Mouse (Mus musculus) CD4-positive, CD25-positive, alpha-beta regulatory T cell, adult 4 months (primary cell): ENCODE measurements around the gene Rab14. TPM values are rescaled to one million over a fixed set of nuclear protein-coding genes. Genes with fewer than 3 reads are reported as not detected.
A peak's percentile ranks its signal among the peaks of the same experiment; 100 is the strongest.

Source experiments
- ATAC-seq: one replicate; pipeline ENCODE4 v1.8.0; 2017
- polyA plus RNA-seq, 2 experiments: library from polyadenylated mRNA; unstranded; fragments of 100-300 nt; shearing (Covaris generic); gene quantifications; one replicate each; pipeline ENCODE4 v1.2.1; 2017

Rab14 gene
- polyA plus RNA-seq, 2 experiments from 2014 or later: 86.1 to 124 TPM

- ATAC-seq: peak; percentile 57
Observed at GRCm38 (mm10) chr2:35199971-35200897, 686 bp downstream of the Rab14 start.

GRCm38 (mm10) chr2:35199541-35199940 lies 1.4 kb downstream of the Rab14 start:
- ATAC-seq: no peak

- no peak for ATAC-seq
Observed at GRCm38 (mm10) chr2:35195626-35196544, 5.0 kb downstream of the Rab14 start.

DNA sequence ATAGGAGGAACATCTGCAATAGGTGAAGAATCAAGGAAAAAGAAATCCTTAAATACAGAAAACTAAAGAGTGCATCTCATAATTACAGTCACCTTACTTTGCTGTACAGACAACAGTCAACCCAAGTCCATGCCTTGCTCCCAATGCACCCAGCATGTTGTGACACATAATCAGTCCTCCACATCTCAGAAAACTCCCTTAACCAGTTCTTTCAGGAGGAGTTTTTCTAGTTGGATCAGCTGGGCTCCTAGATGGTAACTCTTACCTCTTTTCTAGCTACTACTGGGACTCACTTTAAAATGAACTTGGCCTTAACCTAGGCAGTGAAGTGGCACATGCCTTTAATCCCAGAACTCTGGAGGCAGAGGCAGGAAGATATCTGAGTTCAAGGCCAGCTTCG lies 6.9 kb downstream of the Rab14 start:
- ATAC-seq: no peak

GRCm38 (mm10) chr2:35188929-35189328 lies 12.0 kb downstream of the Rab14 start:
- no peak for ATAC-seq

DNA sequence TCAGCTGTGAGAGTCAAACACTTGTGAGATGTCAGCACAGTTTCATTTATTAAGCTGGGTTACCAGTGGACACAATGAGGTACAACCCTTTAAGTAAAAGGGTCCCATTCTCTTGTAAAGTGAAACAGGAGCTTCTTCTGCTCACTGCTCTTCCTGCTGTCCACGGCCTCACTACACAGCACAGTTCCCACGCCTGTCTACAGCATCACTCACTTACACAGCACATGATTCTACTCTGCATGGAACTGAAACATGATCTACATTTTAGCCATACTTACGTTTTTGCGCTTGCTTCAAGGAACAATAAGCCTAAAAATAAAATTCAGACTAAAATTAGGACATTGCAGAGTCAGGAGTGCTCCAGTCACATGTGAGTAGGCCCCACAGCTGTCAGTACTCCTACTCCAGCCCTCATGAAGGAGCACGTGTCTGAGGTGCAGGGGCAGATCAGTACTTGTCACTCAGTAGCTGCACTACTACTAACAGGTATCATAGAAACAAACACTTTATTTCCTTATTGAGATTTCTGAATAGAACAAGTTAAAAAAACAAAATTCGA lies 17.7 kb downstream of the Rab14 start:
- ATAC-seq: no peak

DNA sequence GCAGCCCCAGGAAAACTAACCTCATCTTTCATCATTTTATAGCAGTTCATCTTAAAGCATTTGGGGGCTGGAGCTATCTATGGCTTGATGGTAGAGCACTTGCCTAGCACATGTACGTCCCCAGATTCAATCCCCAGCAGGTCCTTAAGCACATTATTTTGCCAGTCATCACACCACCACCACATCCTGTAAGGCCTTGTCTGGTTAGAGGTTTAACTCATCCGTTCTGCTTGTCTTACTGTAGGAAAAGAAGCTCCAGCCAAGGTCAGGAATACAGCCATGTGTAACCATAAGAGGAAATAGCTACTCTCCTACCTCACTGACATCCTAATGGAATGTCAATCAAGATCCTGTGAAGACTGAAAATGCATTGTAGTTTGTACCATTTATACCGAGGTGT lies 22.8 kb downstream of the Rab14 start:
- no peak for ATAC-seq

DNA sequence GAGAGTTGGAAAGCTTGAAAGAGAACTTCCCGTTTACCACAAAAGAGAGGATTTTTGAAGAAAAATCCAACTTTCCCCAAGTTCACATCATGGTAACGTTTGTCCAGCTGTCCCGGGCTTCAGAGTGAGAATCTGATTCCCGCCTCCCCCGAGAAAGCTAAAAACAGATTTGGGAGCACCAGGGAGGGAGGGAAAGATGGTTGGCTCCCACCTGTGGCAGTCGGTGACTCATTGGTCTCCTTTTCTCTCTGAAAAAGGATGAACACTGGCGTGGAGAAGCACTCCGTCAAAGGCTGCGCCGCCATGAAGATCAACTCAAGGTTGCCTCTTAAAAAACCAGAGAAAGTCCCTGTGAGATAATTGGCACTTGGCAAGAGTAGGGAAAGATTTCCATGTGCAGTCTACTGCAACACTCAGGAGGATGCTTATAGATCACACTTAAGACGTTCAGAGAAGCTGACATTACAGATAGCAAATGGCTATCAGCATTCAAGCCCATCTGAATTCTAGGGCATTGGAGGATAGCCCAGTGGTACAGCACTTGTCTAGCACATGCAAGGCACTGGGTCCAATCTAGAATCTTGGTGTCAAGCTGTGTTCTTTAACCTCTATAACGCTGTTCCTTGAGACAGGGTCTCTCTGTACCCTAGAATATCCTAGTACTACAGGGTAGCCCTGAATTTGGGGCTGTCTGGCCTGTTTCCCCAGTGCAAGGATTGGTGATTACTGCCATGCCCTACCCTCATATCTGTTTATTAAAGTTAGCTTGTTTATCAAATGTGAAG lies 25.4 kb downstream of the Rab14 start:
- no peak for ATAC-seq

- ATAC-seq: no peak
Observed at GRCm38 (mm10) chr2:35174100-35174499, 26.8 kb downstream of the Rab14 start.

GRCm38 (mm10) chr2:35173666-35174065 lies 27.3 kb downstream of the Rab14 start:
- no peak for ATAC-seq

- ATAC-seq: no peak
Observed at GRCm38 (mm10) chr2:35172246-35172645, 28.7 kb downstream of the Rab14 start.

DNA sequence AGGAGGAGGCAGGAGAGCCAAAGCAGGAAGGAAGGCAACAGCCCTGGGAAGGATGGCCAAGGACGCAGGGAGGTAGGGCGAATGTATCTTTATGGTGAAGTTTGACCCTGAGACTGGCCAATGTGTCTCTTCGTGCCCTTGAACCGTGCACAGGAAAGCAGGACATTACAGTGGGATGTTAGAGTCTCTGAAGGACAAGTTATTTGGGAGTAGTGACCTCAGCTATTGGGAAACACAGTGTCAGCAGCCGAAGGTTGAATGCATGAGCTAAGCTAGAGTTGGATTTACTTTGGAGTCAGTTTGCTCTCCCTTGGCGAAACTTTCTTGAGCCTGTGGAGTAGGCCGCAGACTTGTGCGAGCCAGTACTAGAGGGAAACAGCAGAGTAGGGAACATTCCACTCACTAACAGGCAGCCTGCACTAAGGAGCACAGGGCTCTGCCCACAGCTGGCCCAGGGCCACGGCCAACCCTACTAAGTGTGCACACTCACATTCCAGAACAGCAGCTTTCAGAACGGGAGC lies 29.5 kb downstream of the Rab14 start:
- ATAC-seq: no peak

DNA sequence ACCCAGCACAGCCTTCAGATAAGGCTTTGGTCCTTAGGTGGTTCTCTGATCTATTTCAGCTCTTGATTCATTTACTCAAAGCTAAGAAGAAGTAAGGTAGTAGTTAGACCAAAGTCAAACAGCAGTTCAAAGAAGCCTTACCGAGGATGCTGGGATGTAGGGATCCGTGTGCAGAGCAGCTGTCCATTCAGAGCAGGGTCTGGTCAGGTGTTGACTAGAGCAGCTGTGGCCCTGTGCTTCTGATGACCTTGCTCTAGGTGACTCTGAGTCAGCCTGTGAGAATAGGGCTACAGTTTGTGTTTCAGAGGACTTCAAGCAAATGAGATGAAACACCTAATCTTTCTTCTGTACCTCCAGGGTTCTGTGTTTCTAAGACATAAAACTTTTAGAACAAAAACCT lies 31.5 kb downstream of the Rab14 start:
- ATAC-seq: no peak

DNA sequence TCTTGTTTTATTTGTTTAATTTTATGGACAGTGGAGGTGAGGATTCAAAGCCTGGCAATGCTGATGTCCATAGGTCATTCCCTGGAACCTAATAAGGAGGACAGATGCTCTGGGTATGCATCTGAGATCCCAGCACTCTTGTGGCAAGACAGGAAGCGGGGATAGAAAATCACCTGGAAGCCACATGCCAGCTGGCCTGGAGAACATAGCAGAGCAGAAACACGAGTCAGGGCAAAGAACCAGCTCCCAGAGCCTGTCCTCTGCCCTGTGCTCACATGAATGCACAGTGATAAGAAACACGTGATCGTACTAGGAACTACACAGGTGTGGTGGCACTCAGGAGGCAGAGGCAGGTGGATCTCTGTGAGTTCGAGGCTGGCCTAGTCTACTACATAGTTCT lies 34.1 kb downstream of the Rab14 start:
- no peak for ATAC-seq

GRCm38 (mm10) chr2:35165416-35165815 lies 35.5 kb downstream of the Rab14 start:
- ATAC-seq: no peak

DNA sequence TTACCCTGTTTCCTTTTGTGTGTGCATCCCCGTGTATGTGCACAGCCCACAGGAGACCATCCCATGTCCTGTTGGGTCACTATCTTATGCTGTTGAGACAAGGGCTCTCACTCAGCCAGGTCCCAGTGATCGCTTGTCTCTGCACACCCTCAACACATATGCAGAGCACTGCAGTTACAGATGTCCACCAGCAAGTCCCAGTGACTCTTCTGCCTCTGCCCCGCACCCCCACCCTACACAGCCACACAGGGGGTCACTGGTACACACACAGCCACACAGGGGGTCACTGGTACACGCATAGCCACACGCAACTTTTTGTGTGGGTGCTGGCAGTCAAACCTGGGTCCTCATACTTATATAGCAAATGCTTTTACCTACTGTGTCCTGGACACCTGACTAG lies 37.5 kb downstream of the Rab14 start:
- no peak for ATAC-seq

GRCm38 (mm10) chr2:35161846-35162488 lies 39.0 kb downstream of the Rab14 start:
- no peak for ATAC-seq

DNA sequence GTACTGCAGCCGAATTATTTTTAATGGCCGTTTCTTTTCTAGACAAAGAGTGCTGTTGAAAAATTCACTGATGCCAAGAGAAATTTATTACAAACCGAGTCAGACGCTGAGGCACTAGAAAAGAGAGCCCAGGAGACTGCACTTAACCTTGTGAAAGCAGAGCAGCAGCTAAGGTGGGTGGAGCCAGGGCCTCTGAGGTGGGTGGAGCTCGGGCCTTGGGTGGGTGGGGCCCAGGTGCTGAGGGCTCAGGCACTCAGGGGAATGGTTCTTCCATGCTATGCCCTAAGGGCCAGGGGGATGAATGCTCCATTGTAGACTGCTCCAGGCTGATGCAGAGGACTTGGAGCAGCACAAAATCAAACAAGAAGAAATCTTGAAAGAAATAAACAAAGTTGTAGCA lies 40.7 kb downstream of the Rab14 start:
- no peak for ATAC-seq

DNA sequence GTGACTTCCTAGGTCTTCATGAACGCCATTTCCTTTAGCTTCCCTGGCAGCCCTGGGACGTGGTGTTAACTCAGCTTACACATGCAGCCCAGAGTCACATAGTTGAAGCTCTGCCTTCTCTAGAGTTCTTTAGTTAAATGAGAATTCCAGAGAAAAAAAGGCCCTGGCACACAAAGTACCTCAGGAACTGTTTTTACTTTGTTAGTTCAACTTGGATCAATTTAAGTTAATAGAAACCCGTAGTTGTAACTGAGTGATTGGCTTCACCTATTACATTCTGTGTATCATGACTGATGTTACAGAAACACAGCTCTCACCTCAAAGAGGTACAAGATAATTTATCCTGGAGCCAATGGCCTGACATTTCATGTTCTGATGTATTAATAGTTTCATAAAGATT lies 42.6 kb downstream of the Rab14 start:
- no peak for ATAC-seq

DNA sequence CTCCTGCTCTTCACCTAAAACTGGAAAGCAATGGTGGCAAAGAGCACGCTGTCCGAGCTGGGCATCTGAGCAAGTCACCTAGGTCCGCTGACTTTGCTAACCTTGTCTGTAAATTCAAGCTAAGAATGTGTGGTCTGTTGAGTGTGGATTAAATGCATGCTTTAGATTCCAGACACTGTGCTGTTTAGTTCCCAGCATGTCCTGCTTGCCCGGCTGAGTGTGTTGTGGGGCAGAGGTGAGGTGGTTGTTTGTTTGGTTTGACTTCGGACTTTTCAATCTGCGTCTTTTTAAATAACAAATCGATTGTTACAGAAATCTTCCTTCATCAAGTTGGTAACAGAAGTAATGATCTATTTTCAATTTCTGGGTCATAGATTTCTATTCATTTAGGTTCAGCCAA lies 43.1 kb downstream of the Rab14 start:
- ATAC-seq: no peak

DNA sequence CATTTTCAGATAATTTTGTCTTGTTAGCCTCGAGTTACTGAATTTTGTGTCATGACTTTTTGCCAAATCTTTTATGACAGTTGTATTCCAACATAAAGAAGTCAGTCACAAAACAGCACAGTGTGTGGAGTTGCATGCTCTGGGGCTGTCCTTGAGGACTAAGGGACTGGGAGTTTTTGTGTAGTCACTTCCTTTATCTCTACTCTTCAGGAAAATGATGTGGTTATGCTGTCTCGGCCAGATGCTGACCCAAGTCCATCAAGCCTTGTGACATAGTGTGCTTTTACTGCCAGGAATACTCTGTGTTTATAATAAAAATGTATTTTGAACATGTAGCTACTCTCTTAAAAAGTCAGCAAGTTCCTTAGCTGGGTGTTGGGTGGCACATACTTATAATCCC lies 43.9 kb downstream of the Rab14 start:
- ATAC-seq: no peak
